Mouse (Mus musculus): Measurements from ENCODE around the gene Aox2.
"Not testable (repeated sequence)": the region's sequence is repeated elsewhere in the genome, so short reads cannot be mapped to it uniquely, and the experiment has no call there.

Gene Aox2

DNA sequence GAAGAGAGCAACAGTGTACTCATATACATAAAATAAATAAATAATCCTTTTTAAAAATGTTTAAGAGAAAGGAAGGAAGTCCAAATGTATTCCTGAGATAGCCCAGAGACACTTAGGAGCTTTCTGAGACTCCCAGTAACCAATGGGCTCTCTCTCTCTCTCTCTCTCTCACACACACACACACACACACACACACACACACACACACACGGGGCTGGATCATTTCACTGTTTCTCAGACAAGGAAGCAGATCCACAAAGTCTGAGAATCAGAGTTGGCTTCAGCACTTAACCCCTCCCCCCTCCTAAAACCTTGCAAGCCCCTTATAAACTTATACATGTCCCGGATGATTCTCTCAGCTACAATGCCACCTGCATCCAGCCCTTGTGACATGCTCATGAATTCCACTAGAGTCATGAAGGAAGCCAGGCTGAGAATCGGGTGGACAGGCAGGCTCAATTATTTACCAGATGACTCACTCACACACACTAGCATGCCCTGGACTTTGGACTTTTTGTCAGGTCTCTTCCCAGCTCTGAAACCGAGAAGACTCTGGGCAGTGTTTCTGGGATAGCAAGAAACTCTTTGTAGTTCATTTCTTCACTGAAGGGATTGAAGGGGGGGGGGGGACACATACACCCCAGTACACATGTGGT lies 75.2 kb downstream of the Aox2 start:
- DNase-seq = peak; percentile 71 to 90

DNA sequence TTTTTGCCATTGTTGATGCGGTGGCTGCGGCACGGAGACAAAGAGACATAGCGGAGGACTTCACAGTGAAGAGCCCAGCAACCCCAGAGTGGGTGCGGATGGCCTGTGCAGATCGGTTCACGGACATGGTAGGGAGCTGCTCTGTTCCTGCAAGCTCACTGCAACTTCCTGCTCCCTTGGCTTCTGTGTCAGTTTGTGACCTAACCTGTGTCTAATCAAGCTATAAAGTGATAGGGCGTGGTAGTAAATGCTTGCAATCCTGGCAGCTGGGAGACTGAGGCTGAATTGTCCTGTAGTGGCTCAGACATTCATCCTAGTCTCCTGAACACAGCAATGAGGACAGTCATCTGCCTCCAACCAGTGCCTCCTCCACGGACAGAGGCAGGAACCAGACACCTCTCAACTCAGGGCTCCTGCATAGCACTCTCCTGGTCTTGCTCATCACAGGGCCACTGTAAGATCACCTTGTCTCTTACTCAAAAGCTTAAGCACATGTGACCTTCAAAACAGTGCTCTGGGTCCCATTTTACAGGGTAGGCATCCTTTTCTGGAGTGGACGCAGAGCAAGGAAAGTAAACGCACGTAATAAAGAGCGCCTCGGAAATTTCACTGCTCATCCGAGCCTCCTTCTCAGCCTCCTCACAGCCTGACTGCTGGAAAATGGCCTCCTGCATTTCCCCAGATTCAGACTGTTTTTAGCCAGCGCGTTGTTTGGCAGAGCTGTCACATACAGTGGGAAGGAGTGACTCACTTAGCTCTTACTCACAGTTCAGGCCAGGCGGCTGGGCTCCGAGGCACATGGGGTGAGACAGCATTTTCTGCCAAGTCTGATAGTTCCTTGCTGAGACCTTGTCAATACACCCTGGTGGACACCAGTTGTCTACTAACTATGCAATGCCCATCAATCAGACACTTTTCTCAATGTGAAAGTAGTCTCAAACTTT lies 81.1 kb downstream of the Aox2 start:
- no peak for DNase-seq

DNA sequence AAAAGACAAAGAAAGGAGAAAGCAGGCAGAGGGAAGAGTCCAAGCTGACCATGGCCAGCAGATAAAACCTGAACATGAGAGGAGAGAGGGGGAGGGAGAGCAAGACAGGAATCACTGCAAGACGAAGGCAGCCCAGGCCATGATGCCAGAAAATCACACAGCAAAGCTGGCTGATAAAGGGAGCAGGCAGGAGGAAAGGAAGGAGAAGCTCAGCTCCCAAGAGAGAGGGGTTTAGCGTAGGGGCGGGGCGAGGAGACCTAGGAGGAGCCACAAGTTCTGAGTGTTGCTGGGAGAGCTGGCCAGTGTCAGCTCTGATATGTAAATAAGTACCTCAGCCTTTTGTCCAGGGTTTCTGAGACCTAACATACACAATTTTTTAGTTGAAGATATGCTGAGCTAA lies 84.2 kb downstream of the Aox2 start:
- DNase-seq = peak in 1 of 2 experiments; percentile 20

DNA sequence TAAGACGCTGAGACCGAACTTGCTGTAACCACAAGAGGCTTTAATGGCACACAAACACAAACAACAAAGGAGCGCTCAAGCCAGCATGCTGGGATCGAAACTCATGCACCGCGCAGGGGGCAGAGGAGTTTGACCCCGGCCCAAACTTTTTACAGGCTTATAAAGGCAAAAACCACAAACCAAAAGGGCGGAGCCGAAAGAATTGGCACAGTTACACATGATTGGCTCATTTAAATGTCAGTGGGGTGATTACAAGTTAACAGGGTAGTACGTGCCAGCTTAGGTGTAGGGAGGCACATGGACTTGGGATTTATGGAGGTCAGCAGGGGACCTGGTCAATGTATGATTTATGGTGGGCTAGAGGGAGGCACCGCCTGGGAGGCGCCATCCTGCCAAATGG lies 86.4 kb downstream of the Aox2 start:
- DNase-seq = peak; percentile 16 to 43

DNA sequence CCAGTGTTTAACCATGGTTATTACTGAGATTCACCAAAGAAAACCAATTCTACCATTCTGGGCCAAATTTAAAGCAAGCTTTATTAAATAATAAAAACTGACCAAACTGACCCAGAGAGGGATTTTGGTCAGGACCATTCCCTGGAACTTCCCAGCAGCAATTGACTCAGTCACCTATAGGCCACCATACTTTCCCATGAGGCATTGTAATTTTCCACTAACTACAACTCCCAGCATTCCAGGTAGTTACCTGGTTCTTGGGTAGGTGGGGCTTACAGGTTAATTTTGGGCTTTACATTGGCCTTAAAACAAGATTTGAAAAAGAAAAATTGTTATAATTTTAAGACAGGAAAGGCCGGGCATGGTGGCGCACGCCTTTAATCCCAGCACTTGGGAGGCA lies 87.7 kb downstream of the Aox2 start:
- DNase-seq = no peak

DNA sequence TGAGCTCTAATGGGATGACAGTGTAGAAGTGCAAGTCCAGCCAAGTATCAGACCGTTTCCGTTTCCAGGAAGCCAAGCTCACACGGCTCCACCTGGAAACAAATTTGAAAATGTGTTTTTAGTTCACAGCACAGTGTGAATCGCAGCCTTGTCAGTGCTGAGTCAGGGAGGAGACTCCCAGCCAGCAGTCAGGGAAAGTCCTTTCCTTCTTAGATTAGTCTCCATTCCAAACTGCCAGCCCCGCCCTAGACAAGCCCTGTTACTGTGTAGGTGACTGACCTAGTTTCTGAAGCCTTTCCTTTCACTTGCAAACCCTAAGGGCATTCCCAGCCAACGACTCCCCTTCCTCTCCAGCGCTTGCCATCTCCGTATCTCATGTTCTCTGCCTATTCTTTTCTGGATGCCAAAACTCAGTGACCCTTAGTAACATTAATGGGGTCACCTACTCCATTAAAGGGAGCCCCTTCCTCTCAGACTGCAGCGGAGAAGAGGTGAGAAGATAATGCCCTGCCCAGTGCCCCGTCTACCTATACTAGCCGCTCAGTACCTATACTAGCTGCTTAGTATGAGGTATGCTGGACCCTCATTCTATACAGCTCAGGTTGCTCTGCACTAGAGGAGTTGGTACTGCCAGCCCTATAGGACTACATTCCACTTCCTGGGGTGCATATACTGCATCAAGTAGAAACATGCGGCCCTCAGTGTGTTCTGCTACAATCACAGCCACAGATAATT lies 88.8 kb downstream of the Aox2 start:
- DNase-seq = peak; percentile 21 to 44

DNA sequence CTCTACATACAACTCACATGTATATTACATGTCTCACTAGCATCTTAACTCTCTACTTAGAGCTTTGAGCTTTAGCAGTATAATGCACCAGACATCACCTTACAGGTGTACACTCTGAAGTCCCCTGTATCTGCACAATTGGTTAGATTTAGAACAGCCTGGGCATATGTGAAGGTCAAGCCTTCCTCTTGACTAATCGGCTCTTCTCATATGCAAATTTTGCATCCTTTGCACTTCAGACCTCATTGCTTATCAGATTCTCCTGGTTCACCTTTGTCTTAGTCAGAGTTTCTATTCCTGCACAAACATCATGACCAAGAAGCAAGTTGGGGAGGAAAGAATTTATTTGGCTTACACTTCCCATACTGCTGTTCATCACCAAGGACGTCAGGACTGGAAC lies 91.6 kb downstream of the Aox2 start:
- no peak for DNase-seq

DNA sequence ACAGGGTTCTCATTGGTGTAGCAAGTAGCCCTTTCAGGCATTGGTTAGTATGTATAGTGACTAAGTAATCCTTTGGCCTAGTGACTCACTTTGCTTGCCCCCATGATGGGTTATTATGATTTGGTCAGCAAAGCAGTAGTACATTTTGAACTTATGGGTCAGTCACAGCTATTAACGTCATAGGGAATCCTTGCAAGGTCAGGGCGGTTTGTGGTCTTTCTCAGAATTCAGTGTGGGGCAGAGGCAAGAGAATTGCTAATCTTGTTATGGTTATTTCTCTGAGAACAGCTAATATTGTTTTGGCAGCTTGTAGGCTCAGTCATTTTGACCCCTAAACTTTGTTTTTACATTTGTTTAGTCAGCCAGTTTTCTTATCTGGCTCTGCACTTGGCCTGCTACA lies 96.1 kb downstream of the Aox2 start:
- not testable (repeated sequence) for DNase-seq

DNA sequence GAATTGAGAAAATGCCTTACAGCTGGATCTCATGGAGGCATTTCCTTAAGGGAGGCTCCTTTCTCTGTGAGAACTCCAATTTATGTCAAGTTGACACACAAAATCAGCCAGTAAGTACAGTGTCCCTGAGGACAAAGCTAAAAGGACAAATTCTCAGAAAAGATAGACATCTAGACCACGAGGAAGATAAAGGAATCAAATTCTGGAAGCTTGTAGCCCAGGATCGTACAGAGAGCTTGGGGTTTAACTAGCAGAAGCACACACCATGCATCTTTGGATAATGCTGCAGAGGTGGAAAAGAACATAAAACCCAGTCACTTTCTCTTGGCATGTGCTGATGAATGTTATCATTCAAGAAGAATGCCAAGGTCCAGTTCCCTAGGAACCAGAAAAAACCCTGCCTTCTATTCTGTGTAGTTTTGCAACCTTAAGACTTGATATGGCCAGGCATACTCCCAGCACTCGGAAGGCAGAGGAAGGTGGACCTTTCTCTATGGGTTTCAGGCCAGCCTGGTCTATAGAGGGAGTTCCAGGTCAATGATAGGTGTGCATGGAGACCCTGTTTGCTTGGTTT lies 97.5 kb downstream of the Aox2 start:
- DNase-seq = no peak

DNA sequence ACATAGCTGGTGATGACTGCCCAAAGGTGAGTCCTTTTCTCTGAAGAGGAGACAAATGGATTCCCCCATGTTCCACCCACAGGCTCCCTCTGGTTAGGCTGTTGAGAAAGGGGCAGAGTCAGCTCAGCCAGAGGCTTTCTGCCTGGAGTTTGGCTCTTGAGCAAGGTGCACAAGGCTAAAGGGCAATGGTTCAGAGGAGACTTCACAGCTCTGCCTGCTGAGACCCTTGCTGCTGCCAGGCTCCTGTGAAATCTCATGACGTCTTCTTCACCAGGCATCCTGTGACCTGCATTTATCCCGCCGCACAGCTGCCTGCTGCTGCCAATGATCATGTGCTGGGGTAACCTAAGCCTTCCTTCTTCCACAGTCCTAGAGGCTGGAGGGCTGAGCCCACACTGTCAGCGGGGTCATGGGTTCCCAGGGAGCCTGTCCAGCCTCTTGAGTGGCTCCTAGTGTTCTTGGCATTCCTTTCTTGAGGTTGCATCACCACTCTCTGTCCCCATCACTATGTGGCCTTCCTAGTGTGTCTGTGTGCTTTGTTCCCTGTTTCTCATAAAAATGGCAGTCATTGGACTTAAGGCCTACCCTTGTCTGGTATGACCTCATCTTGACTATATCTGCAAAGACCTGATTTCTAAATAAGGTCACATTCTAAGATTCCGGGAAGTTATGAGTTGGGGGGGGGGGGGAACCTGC lies 104.6 kb downstream of the Aox2 start:
- peak; percentile 53 to 69 for DNase-seq

DNA sequence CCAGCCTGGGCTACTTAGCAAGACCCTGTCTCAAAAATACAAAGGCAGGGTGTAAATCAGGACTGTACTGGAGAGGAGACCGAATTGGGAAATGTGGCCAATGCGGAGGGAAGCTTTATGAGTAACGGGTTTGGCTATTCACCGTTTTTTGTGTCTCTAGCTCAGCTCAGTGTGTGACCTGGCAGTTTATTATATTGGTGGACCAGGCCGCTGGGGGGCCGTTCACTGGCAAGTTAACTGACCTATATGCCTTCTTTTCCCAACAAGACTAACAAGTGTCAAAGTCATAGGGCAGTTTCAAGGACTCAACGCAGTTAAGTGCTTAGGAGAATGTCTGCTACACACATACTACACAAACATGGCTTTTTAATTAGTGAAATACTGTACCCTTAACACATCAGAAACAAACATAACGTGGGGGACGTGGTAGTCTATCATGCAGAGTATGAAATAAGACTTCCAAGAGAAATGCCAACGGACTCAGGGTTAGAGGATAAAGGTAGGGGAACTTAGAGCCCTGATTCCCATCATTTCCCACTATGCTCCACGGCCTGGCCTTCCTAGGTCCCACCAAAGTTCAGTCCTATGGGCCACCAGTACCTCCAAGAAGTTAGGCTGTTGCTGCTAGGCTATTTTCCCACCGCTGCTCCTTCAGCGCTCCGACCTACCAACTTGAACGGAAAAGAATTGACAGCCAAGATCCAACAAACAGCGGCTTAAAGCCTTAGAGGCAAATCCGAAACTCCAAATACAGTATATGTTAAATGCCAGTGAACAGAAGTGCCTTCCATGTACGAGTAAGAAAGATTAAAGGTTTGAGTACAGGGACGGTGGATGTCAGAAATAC lies 113.5 kb downstream of the Aox2 start:
- DNase-seq = peak in 1 of 2 experiments; percentile 12

DNA sequence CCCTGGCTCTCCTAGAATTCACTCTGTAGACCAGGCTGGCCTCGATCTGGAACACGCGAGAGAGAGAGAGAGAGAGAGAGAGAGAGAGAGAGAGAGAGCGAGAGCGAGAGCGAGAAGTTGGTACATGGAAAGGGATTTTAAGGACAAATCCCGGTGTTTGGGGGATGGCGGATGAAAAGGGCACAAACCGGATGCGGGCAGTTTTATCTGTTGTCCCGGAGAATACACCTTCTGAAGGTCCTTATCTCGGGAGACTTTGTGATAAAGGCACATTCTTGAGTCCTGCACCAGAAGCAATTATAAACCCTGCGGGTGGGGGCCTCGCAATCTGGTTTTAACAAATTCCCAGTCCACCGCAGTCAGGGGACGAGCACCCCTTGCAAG lies 114.1 kb downstream of the Aox2 start:
- DNase-seq = no peak

DNA sequence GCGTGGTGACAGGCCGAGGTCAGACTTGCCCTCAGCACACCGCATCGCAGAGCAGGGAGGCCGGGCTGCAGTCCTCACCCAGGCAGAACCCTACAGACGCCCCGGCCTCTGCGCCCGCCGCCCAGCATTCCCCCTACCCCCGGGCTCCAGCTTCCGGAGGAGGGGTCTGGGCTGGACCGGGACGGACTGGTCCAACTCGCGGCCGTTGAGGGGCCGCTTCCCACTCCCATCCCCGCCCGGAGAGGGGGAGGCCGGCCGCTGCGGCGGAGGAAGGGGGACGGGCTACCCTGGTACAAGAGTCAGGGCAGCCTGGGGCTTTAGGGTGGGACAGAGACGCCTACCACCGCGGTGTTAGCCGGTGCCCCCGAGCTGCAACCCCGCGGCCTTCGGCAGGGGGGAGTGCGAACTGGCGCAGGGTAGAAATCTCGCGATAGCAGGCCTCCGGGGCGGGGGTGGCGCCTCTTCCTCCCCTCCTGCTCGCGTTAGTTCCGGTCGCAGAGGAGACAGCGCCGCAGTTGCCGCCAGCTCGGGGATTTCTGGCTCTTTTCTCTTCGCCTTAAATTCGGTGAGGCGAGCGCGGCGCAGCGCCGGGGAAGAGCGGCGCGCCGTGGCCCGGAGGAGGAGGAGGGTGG lies 114.6 kb downstream of the Aox2 start, which contains the start of gene Bzw1:
TSS of gene Bzw1 (plus strand) at position 247 of the 632 bp plus-strand sequence.
- DNase-seq = peak; percentile 95 to 96

DNA sequence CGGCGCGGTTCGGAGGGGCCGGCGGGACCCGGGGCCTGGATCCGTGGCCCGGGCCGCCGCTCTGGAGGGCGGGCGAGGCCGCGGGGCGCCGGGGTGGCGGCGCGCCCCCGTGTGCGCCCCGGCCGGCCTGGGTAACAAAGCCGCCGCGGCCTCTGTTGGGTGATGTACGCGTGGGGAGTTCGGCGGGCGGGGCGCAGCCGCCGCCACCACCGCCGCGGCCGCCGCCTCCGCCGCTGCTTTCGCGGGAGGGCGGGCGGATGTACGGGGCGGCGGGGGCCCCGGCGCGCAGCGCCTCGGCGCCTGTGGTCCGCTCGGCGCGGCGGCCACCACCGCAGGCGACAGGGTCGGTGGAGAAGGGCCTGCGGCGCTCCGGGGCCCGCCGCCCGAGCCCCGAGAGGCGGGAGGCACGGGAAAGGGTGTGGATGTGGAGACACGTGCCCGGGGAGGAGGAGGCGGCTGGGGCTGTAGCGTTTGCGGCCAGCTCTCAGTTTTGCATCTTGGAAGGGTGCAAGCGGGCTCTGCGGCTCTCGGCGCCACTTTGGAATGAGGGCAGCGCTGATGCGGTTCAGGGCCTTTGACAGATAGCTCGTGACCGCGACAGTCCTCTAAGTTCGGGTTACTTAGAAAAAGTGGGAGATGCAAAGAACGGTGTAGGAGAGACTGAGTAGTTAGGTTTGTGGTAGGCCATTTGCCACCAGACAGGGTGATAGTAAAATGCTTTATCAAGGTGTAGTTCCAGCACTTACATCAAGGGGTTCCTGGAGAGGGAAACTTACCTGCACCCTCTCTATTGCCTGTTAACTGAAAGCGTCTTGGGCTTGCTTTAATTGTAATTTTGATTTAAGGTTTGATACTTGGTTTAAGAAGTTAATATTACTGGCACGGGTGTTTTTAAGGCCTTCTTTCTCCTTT lies 115.4 kb downstream of the Aox2 start:
- DNase-seq = peak; percentile 43 to 72

DNA sequence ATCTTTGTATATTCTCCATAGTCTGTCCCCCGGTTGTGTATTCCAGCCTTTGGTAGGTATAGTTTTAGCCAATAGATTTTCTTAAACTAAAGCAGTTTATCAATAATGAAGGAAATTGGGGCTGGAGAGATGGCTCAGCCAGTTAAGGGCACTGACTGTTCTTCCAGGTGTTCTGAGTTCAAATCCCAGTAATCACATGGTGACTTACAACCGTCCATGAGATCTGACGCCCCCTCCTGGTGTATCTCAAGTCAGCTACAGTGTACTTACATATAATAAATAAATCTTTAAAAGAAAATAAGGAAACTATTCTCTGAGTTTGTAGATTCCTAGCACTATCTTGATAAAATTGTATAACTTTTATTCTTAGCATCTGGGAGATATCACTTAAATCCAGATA lies 117.2 kb downstream of the Aox2 start:
- no peak for DNase-seq

DNA sequence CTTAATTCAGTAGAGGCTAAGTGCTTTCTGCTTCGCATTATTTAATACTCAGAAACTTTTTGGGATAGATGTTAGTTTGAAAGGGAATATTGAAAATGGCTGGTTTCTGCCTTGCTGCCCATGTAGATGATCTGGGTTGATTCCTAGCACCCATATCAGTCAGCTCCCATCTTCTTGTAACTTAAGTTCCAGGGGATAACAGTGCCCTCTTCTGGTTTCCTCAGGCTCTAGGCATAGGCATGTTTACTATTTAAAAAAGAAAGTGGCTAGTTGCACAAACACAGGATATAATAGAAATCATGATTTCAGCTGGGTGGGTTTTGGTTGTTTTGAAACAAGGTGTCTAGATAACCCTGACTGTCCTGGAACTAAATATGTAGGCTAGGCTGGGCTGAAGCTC lies 118.1 kb downstream of the Aox2 start:
- no peak for DNase-seq

DNA sequence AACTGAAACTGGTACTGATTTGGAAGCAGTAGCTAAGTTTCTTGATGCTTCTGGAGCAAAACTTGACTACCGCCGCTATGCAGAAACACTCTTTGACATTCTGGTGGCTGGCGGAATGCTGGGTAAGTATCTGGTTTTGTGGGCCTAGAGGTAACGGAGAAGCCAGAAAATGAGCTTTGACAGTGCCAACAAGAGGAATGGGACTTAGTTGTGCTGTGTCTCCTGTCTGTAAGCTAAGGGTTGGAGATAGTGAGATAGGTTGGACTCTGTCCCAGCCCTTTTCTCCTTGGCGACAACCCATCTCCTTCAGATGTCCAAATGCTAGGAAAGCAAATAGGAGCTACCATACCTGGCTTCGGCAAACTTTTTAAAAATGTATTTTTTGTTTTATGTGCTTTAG lies 119.6 kb downstream of the Aox2 start:
- DNase-seq = no peak

DNA sequence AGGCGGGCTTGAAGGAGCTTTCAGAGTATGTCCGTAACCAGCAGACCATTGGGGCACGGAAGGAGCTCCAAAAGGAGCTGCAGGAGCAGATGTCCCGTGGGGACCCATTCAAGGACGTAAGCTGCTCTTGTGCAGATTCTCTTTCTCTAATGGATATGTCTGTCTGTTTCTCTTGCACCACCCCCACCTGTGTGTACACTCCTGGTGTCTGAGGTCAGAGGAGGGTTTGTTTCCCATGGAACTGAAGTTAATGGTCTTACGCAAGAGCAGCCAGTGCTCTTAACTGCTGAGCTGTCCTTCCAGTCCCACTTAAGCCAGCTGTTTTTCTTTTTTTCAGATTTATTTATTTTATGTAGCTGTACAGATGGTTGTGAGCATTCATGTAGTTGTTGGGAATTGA lies 123.3 kb downstream of the Aox2 start:
- DNase-seq = no peak

DNA sequence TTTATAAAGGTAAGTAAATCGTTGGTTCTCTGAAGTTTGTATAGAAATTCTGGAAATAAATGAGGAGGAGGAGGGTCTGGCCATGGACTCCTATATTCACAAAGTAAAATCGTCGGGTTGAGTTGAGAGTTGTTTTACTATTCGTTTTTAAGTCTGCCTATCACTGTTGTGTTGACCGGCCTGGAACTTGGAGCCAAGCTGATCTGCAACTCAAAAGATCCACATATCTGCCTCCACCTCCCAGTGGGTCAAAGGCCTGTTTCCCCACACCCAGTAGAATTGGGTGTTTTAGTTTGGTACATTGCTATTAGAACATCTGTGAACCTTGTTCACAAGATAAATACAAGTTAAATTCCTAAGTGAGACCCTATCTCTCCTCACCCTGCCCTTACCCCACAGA lies 125.6 kb downstream of the Aox2 start:
- DNase-seq = no peak

DNA sequence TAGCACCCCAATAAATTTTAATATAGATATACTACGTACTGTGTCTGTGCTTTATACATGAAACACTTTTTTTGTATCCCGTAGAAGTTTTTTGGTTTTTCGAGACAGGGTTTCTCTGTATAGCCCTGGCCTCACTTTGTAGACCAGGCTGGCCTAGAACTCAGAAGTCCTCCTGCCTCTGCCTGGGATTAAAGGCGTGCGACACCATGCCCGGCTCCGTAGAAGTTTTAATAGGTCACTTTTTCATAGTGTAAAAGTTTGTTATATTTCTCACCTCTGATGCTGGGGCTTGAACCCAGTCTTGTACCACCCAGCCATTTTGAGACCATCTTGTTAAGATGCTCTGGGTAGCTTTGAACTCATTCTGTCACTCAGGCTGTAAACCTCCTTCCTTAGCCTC lies 129.2 kb downstream of the Aox2 start:
- DNase-seq = no peak

Measured in kidney, postnatal 36 days (tissue).